Mouse (Mus musculus) lung, adult 2 months (tissue): Measurements from ENCODE around the gene 1500015O10Rik.

Experiments used
- CTCF ChIP-seq: fragments of 200-500 bp; IDR thresholded peaks from 2 replicates; pipeline ENCODE4 v1.5.1; 2011; ENCODE audit warnings: mild to moderate bottlenecking, low read length, control low read depth; ENCODE audit not compliant: insufficient read depth
- POLR2A ChIP-seq: fragments of 200-500 bp; IDR thresholded peaks from 2 replicates; pipeline ENCODE4 v1.6.1; 2011; ENCODE audit warnings: low read depth, mild to moderate bottlenecking, control low read depth, low read length, borderline replicate concordance; ENCODE audit errors: extremely low read depth

- TF ChIP-seq POLR2A (no peak), CTCF (no peak)
These were observed 31.8 kb upstream of the 1500015O10Rik start for GRCm38 (mm10) chr1:43698577-43699000.
